In genomic region chr2:101618373-101618772, GRCm38 (mm10) we compare ENCODE assay signal across 23 mouse cellular contexts. TPM values are rescaled to one million over a fixed set of nuclear protein-coding genes. Genes with fewer than 3 reads are reported as not detected.
"Had no signal": no experiment of that assay in that cellular context is flagged by ENCODE, and none has a peak within 500 bp of the region (broad histone marks: within the 10 kb centered on the region; RNA-seq: fewer than 3 reads in every experiment).

No protein-coding gene starts in this region.

- ATAC-seq: liver, postnatal 0 days; lung, postnatal 0 days; midbrain, embryonic 13.5 days; midbrain, embryonic 15.5 days had no signal

- H3K27ac ChIP-seq: liver, embryonic 13.5 days; liver, embryonic 15.5 days; lung, embryonic 15.5 days; macrophage; midbrain, embryonic 13.5 days; midbrain, embryonic 15.5 days; neural tube, embryonic 12.5 days had no signal

- H3K9ac ChIP-seq: liver, embryonic 13.5 days; liver, embryonic 15.5 days; liver, postnatal 0 days; lung, embryonic 15.5 days; midbrain, embryonic 13.5 days; midbrain, embryonic 15.5 days; neural tube, embryonic 12.5 days had no signal

- H3K4me2 ChIP-seq: liver, embryonic 13.5 days; liver, embryonic 15.5 days; lung, embryonic 15.5 days; midbrain, embryonic 13.5 days; midbrain, embryonic 15.5 days; neural tube, embryonic 12.5 days had no signal

- H3K36me3 ChIP-seq: liver, embryonic 13.5 days; liver, embryonic 15.5 days; lung, embryonic 15.5 days; midbrain, embryonic 13.5 days; midbrain, embryonic 15.5 days; neural tube, embryonic 12.5 days had no signal

- DNase-seq: liver, embryonic 13.5 days; liver, postnatal 0 days; lung, adult 2 months; lung, postnatal 14 days; lung, postnatal 36 days; right cerebral cortex, postnatal 14 days; spleen, adult 18-20 months; thymus, adult 18-20 months; thymus, postnatal 14 days; thymus, postnatal 36 days had no signal

- H3K9me3 ChIP-seq: liver, embryonic 13.5 days; liver, embryonic 15.5 days; lung, embryonic 15.5 days; megakaryocyte, embryonic 14.5 days; midbrain, embryonic 13.5 days; midbrain, embryonic 15.5 days; neural tube, embryonic 12.5 days had no signal

- H3K4me3 ChIP-seq: liver, embryonic 13.5 days; liver, embryonic 15.5 days; lung, embryonic 15.5 days; megakaryocyte, embryonic 14.5 days; midbrain, embryonic 13.5 days; midbrain, embryonic 15.5 days; neural tube, embryonic 12.5 days had no signal

- H3K4me1 ChIP-seq: liver, embryonic 13.5 days; liver, embryonic 15.5 days; lung, embryonic 15.5 days had no signal

- H3K27me3 ChIP-seq: liver, embryonic 13.5 days; liver, embryonic 15.5 days; lung, embryonic 15.5 days; megakaryocyte, embryonic 14.5 days; midbrain, embryonic 13.5 days; midbrain, embryonic 15.5 days; neural tube, embryonic 12.5 days had no signal

RNA-seq across cellular contexts. Expression of gene Rag2, which starts 6.1 kb away (rescaled TPM):
- total RNA-seq: midbrain, postnatal 0 days; monocyte, adult 5-6 weeks; neutrophil, adult 5-6 weeks had no signal
- polyA plus RNA-seq: lung, adult 2 months; macrophage; midbrain, embryonic 13.5 days; midbrain, embryonic 15.5 days; midbrain, postnatal 0 days; neural tube, embryonic 12.5 days; neural tube, embryonic 14.5 days; stomach, embryonic 14.5 days had no signal

RNA-seq across cellular contexts. Expression of gene Rag1, which starts 30.9 kb away (rescaled TPM):
- polyA plus RNA-seq: macrophage had no signal
